Mouse (Mus musculus) regulatory T cell (primary cell): ENCODE data around the gene Mpig6b.

Experiments
- in situ Hi-C: fragments of 300-600 bp; cut with MboI, MseI; formaldehyde crosslinking; loops from one replicate; pipeline ENCODE4 v1.15.1; 2025; ENCODE audit warnings: high pct_unique_total_duplicates

Gene Mpig6b

GRCm38 (mm10) chr17:35088151-35088550 lies 22.2 kb upstream of the Mpig6b start:
- in situ Hi-C loops, result no loop called here

GRCm38 (mm10) chr17:35085208-35085865 lies 19.4 kb upstream of the Mpig6b start, which contains the start of gene Ly6g6f:
Ly6g6f (minus strand) TSS chr17:35085610.
- in situ Hi-C loops, result no loop called here

- in situ Hi-C loops, result no loop called here
Measured at GRCm38 (mm10) chr17:35083929-35084497, 18.0 kb upstream of the Mpig6b start.

GRCm38 (mm10) chr17:35082841-35083576 lies 17.0 kb upstream of the Mpig6b start:
- in situ Hi-C loops, result no loop called here

GRCm38 (mm10) chr17:35080710-35081109 lies 14.7 kb upstream of the Mpig6b start:
- in situ Hi-C loops, result no loop called here

GRCm38 (mm10) chr17:35080248-35080647 lies 14.3 kb upstream of the Mpig6b start:
- in situ Hi-C loops, result no loop called here

- in situ Hi-C loops, result no loop called here
Measured at GRCm38 (mm10) chr17:35079778-35080177, 13.8 kb upstream of the Mpig6b start.

GRCm38 (mm10) chr17:35077786-35078233 lies 11.8 kb upstream of the Mpig6b start, which contains the start of gene Ly6g6d:
Ly6g6d (minus strand) TSS chr17:35078065.
- in situ Hi-C loops, result no loop called here

- in situ Hi-C loops, result no loop called here
Measured at GRCm38 (mm10) chr17:35077285-35077684, 11.3 kb upstream of the Mpig6b start.

GRCm38 (mm10) chr17:35076507-35077176 lies 10.7 kb upstream of the Mpig6b start, which contains the start of gene Ly6g6e:
Ly6g6e (plus strand) TSS chr17:35076902.
- in situ Hi-C loops, result no loop called here

GRCm38 (mm10) chr17:35074097-35074496 lies 8.1 kb upstream of the Mpig6b start:
- in situ Hi-C loops, result no loop called here

GRCm38 (mm10) chr17:35071454-35071853 lies 5.5 kb upstream of the Mpig6b start:
- in situ Hi-C loops, result no loop called here

GRCm38 (mm10) chr17:35070556-35071229 lies 4.7 kb upstream of the Mpig6b start:
- in situ Hi-C loops, result no loop called here

GRCm38 (mm10) chr17:35068213-35068914 lies 2.4 kb upstream of the Mpig6b start:
- in situ Hi-C loops, result loop anchor here (5.0 kb wide), 1 partner anchor 46 kb away; no protein-coding TSS in a partner anchor

GRCm38 (mm10) chr17:35064951-35065947 lies 735 bp downstream of the Mpig6b start, which contains the start of gene Ly6g6c:
Ly6g6c (plus strand) TSS chr17:35065388.
- in situ Hi-C loops, result loop anchor here (5.0 kb wide), 1 partner anchor 43 kb away; no protein-coding TSS in a partner anchor

GRCm38 (mm10) chr17:35064378-35064877 lies 1.6 kb downstream of the Mpig6b start:
- in situ Hi-C loops, result no loop called here

GRCm38 (mm10) chr17:35063466-35063865 lies 2.5 kb downstream of the Mpig6b start:
- in situ Hi-C loops, result no loop called here

GRCm38 (mm10) chr17:35061299-35061698 lies 4.7 kb downstream of the Mpig6b start:
- in situ Hi-C loops, result no loop called here

GRCm38 (mm10) chr17:35060737-35061297 lies 5.2 kb downstream of the Mpig6b start:
- in situ Hi-C loops, result no loop called here
